Mouse (Mus musculus) adrenal gland, postnatal 4 days (tissue): ENCODE measurements around the gene Vps16. TPM values are rescaled to one million over a fixed set of nuclear protein-coding genes. Genes with fewer than 3 reads are reported as not detected.

ENCODE experiments used
- DNase-seq, 2 experiments: peaks; one replicate each; pipeline ENCODE4 v3.0.0; 2021 to 2022; ENCODE audit warnings: low spot score in 2 of 2, mixed read lengths in 2 of 2
- long read RNA-seq, 2 experiments: library from polyadenylated mRNA; stranded (forward); transcript quantifications; one replicate each; pipeline ENCODE4 v2.0.0; 2021
- total RNA-seq, 2 experiments: library from RNA; stranded (reverse); gene quantifications; 2 replicates each; pipeline ENCODE4 v1.2.3; 2021

The Vps16 gene
- total RNA-seq: 10 to 100 TPM; 93.9 to 96.3 TPM
- long read RNA-seq, experiment 1, transcript Vps16-201 (24 exons, 3,161 nt): major isoform, 36 of 57 reads
- long read RNA-seq, experiment 1, partial matches to known transcripts: 7 of 57 reads
- long read RNA-seq, experiment 1, other reads (novel, unspliced or antisense): 14 of 57 reads
- long read RNA-seq, experiment 2, transcript Vps16-201 (24 exons, 3,161 nt): major isoform, 84 of 150 reads
- long read RNA-seq, experiment 2, partial matches to known transcripts: 12 of 150 reads
- long read RNA-seq, experiment 2, other reads (novel, unspliced or antisense): 54 of 150 reads

- peak; percentile 72 to 84 for DNase-seq
Measured at GRCm38 (mm10) chr2:130424126-130424853, at the start of gene Vps16, which contains the start of gene Pced1a. Vps16 (plus strand) TSS chr2:130424339. Pced1a (minus strand) TSS chr2:130424701.

- no peak for DNase-seq
Measured at GRCm38 (mm10) chr2:130374951-130375350, 49.2 kb upstream of the Vps16 start.

GRCm38 (mm10) chr2:130383205-130383604 is 40.9 kb upstream of the Vps16 start:
- no peak for DNase-seq

- no peak for DNase-seq
Measured at GRCm38 (mm10) chr2:130383895-130384294, 40.2 kb upstream of the Vps16 start.

- DNase-seq: no peak
Measured at GRCm38 (mm10) chr2:130386212-130386611, 37.9 kb upstream of the Vps16 start.

GRCm38 (mm10) chr2:130388796-130389195 is 35.3 kb upstream of the Vps16 start:
- DNase-seq: no peak

- DNase-seq: no peak
Measured at GRCm38 (mm10) chr2:130390993-130391625, 33.0 kb upstream of the Vps16 start.

- DNase-seq: no peak
Measured at GRCm38 (mm10) chr2:130392836-130393235, 31.3 kb upstream of the Vps16 start.

GRCm38 (mm10) chr2:130395696-130396095 is 28.4 kb upstream of the Vps16 start:
- no peak for DNase-seq

- no peak for DNase-seq
Measured at GRCm38 (mm10) chr2:130397186-130397985, 26.8 kb upstream of the Vps16 start, which contains the start of gene Cpxm1. Cpxm1 (minus strand) TSS chr2:130397574.

GRCm38 (mm10) chr2:130398091-130398490 is 26.0 kb upstream of the Vps16 start:
- no peak for DNase-seq

- DNase-seq: no peak
Measured at GRCm38 (mm10) chr2:130400046-130400445, 24.1 kb upstream of the Vps16 start.

GRCm38 (mm10) chr2:130401891-130402290 is 22.2 kb upstream of the Vps16 start:
- no peak for DNase-seq

- DNase-seq: no peak
Measured at GRCm38 (mm10) chr2:130404939-130405338, 19.2 kb upstream of the Vps16 start, which contains the start of the genes Gm28372 and 1700020A23Rik. Gm28372 (plus strand) TSS chr2:130405239. 1700020A23Rik (plus strand) TSS chr2:130405259.

GRCm38 (mm10) chr2:130406178-130406577 is 18.0 kb upstream of the Vps16 start, which contains the start of gene Tmem239:
Tmem239 (plus strand) TSS chr2:130406478.
- no peak for DNase-seq

GRCm38 (mm10) chr2:130408194-130408593 is 15.9 kb upstream of the Vps16 start:
- no peak for DNase-seq

- DNase-seq: peak; percentile 67 to 77
Measured at GRCm38 (mm10) chr2:130411558-130412495, 12.3 kb upstream of the Vps16 start.

- DNase-seq: no peak
Measured at GRCm38 (mm10) chr2:130412775-130413174, 11.4 kb upstream of the Vps16 start.

GRCm38 (mm10) chr2:130414094-130414856 is 9.9 kb upstream of the Vps16 start:
- no peak for DNase-seq
